Mouse (Mus musculus) heart, postnatal 0 days (tissue): ENCODE data around the gene Ablim2.

Experiments
- CTCF ChIP-seq: IDR thresholded peaks from 2 replicates; pipeline ENCODE4 v1.5.1; 2016; ENCODE audit warnings: antibody characterized with exemption, control low read depth, low read depth
- EP300 ChIP-seq: IDR thresholded peaks from 2 replicates; pipeline ENCODE4 v1.6.1; 2016; ENCODE audit warnings: antibody characterized with exemption, low read depth

DNA sequence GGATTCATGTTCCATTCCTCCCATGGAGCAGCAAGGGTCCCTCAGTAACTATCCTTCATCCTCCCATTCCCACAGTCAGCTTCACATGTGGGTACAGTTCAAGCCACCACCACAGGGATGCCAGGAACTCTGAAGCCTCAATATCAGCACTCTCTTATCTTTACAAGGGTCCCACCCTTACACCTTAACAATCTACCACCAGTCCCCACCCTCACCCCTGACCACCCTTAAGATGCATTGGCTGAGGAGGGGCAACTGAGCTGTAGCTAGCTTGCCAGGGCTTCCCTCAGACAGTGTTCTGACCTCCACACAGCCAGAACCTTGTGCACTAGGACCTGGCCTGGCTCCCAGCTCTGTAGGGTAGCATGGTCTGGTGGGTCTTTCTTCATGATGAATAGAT, 38.3 kb upstream of the Ablim2 start:
- TF ChIP-seq CTCF (no peak), EP300 (no peak)
